Mouse (Mus musculus) right cerebral cortex, postnatal 36 days (tissue): ENCODE measurements around the gene Hdac7.
"Not testable (repeated sequence)": the region's sequence is repeated elsewhere in the genome, so short reads cannot be mapped to it uniquely, and the experiment has no call there.

Source experiments
- DNase-seq, 2 experiments: peaks; one replicate each; pipeline ENCODE4 v3.0.0; 2022; ENCODE audit warnings: low spot score in 2 of 2, mixed read lengths in 1 of 2

The Hdac7 gene

DNA sequence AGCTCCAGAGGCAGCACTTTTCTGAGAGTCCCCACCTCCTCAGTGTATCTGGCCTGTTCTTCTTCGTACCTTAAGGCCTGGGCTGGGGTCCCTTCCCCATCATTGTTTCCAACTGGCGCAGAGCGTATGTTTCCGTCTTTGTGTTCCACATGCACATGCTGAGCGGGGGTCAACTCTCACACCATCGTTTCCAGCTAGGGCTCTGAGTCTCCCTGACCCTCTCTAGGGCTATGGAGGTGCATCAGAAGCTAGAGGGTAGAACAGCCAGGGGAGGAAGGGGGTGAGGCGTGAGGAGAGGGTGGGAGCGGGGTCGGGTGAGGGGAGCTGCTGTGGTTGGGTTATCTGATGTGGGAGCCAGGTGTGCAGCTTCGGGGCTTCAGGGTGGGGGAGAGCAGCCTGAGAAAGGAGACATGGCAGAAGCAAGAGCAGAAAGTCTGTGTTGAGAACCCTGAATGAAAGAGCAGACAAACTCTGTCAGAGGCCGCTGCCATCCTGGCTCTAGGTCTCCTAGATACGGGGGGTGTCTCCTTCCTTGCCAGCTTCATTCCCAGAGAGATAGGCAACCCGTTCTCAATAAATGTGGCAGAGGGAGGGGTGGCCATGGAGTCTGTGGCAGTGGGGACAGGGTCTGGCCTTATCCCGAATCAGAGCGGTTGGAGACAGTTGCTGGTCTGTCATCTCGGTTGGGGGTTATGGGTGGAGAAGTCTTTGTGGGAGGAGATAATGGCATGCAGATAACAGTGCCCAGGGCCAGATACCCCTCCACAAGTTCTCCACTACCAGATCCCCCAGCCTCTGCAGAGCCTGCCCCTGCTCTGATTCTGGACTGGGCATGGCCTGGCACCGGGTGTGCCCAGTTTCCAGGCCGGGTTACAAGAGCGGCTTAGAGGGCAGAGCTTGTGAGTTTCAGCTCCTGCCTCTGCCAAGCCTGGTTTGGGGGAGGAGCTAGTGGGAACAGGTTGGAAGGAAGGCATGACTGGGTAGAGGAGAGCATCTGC is at the start of gene Hdac7:
Gene Hdac7, minus strand, starts transcription at position 466 of the 998 bp plus-strand sequence.
- DNase-seq = no peak

DNA sequence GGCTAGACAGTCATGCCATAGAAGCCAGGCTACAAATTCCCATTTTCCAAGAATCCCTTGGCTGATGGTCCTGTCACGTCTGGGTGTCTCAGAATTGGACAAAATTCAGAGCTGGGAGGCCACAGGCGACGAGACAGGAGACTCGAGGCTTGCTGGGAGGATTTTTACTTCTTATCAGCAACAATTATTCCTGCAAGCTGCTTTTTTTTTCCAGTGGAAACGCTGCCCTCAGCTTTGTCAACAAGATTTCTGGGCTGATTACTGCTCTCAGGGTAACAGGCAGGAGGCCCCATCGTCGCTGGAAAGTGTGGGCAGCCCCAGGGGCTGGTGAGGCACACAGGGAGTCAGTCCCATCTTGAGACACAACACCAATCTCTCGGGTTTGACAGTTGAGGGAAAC is 48.2 kb upstream of the Hdac7 start:
- no peak for DNase-seq

DNA sequence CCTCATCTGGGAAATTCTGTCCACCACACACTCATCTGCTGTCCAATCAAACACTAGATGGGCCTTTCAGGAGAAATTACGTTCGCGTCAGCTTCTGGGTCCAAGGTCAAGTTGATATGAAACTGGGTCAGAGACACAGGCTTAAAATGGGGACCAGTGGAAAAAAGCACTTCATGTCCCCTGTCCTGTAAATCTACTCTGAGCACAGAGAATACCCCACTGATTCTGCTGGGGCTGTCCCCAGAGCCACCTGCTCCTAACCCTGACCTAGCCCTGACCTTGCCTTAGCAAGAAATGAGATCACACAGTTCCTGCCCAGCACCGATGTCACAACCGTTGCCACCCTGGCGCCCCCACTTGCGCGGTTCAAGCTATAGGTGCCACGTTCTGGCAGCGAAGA is 46.1 kb upstream of the Hdac7 start:
- no peak for DNase-seq

DNA sequence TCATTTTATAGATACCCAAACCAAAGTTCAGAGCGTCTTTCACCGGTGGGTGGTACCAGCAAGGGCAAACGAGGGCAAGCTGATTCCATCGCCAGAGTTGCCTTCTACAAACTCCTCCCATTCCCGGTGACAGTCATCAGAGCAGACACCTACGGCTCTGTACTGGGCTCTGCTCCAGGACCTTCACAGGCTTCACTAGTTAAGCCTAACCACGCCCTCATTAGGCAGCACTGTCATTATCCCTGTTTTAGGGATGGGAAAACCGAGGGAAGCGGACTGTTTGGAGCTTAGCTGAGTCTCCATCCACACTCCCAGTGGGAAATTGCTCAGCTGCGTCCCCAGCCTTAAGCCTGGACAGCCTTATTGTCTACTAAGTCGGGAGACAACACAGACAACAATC is 45.7 kb upstream of the Hdac7 start:
- DNase-seq = peak in 1 of 2 experiments; percentile 28

DNA sequence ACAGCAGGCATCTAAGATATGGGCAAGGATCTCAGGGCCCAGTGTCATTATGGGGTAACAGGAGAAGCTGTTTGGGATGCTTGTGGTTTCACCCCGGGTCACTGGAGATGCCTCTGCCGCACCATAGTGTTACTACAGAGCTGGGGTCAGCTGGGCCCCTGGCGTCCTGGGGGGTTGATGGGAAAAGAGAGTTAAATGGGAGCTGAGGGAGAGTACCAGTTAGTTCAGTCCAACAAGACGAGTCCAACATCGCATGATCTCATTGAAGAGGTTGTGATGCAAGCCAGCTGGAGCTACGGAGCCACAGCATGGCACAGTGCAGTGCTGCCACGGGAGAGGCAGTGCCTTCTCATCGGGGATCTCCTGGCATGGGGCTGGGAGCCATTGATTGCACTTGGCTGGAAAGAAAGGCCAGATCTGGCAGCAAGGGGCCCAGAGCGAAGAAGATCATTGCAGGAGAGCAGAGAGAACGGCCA is 43.3 kb upstream of the Hdac7 start:
- no peak for DNase-seq

DNA sequence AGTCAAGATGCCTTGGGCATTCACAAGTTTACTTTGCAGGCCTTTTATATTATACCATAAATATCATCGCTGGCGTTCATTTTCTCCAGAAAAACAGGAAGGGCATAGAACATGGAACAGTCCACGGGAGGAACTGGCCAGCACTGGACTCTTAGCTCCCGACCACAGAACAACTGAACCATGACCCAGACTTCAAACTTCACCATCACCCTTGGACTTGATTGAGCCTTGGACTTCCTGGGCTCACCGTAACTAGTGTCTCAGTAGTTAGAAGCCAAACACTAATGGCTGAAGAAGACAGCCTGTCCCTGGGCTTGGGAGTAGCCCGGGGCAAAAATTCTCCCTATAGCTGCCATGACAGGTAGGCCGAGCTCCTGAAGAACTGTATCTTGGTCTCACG is 37.1 kb upstream of the Hdac7 start:
- no peak for DNase-seq

DNA sequence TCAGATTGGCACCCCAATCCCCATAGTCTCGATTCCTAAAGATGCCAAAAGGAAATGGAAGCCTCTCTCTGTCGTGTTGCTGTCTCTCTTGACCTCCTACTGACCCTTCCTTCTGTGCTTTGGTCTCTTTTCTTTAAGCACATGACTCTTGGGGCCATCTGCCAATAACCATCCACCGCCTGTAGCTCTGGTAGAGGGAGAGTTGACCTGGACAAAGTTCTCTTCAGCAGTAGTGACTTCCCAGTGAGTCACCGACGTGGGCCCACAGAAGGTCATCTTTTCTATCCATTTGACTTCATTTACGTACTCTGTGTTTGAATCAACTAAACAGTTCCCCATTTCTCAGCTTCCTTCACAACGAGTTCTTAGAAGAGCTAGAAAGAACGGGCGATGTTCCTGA is 36.1 kb upstream of the Hdac7 start:
- DNase-seq = no peak

DNA sequence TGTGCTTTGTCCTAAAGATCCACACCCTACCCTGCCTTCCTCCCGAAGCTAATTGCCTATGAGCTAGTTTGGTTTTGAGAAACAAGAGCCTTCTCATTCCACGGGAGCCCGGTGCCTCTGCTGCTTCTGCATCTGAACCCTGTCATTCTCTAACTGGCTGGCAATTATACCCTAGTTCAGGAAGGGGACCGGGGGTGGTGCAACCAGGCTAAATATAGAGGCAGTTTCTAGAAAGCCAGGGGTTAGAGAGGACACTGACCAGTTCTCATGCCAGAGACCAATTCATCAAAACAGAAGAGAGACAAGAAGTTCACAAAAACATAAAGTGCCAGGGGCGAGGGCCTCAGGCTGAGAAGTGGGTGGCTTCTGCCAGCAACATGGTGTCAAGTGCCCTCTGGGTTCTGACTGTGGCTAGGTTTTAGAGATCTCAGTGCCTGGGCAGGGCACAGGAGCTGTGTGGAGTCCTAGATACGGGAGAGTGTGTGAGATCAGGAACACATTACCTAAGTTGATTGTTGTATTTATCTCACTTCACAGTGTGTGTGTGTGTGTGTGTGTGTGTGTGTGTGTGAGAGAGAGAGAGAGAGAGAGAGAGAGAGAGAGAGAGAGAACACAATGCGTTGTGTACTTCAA is 34.5 kb upstream of the Hdac7 start:
- no peak for DNase-seq

DNA sequence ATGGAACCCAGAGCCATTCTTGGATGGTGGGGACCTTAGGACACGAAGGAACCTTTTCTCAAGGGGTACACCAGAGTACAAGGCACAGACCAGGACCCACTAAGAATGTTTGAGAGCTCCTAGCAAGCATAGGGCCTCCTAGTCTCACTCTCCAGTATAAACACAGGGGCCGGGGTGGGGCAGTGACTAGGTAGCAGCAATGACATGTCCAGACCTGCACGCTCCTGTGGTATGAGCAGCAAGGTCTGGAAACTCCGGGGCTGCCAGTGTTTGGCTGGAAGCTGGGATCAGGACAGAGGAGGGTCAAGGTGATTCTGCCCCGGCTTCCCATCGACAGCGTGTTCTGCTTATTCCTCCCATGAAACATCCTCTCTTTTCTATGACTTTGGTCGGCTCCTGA is 31.5 kb upstream of the Hdac7 start:
- DNase-seq = no peak

DNA sequence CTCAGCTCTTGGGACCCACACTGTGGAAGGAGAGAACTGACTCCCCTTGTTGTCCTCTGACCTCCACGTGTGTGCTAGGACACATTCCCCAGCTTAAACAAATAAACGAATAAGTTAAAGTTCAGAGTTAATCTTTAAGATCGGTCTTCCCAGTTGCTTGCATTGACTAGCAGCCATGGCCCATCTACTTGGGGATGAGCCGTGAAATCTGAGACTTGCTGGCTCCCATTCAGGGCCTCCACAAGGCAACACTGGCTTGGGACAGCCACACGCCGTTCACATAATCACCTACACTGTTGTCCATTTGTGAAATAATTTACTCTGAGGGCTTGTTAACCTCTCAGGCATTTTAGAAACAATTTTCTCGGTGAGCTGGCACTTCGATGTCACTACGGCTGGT is 29.4 kb upstream of the Hdac7 start:
- no peak for DNase-seq

DNA sequence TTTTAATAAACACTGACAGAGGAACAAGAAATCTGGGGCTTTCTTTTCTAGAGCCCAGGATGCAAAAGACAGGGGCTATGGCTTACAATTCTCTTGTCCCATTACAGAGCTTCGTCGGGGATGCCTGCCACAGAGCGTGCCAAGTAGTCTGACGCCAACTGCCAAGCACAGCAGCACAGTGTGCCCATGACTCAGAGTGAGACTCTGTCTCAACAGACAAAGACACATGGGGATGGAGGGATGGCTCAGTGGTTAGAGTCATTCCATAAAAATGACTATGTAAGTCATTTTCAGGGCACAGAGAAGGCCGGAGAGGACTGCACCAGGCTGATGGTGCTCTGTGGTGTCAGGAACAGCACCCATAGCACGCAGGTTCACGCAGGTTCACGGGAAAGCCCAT is 27.9 kb upstream of the Hdac7 start:
- DNase-seq = no peak

DNA sequence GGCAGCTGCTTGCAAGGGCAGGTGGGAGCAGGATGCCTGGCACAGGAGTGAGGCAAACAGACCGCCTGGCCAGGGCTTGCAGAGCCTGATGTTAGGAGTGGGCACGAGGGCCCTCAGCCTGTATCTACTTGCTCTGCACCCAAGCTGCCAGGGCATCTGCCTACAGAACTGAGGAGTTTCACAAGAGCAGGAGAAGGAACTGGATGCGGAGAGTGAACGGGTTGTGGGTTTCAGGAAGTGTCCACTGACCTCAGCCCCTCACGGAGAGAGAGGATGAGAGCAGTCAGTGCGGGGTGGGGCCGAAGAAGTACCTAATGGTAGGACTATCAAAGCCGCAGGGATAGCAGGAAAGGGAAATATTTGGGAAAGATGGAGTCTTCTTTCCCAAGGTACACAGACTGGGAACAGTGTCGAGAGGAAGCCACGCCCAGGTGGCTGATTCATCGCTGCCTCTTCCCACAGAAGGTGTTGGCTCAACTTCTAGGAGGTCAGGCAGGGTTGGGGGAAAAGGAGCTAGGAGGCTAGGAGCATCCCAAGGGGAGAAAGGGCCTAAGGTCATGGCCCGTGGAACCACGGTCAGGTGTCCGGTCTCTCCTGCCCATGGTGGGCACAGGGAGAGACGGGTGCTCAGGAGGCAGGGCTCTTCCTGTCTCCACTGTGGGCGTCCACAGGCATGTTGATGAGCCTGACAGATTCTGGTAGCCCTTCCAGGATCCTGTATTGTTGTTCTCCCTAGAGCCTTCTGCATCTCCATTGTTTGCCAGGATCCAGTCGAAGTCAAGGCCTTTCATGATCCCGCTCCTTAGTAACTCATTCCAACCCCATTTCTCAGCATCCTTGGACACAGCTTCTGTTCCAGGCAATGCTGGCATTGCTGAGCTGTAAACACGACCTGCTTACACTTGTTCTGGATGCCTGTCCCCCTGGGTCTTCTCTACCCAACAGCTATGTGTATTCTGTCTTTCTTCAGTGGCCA is 27.0 kb upstream of the Hdac7 start:
- no peak for DNase-seq

DNA sequence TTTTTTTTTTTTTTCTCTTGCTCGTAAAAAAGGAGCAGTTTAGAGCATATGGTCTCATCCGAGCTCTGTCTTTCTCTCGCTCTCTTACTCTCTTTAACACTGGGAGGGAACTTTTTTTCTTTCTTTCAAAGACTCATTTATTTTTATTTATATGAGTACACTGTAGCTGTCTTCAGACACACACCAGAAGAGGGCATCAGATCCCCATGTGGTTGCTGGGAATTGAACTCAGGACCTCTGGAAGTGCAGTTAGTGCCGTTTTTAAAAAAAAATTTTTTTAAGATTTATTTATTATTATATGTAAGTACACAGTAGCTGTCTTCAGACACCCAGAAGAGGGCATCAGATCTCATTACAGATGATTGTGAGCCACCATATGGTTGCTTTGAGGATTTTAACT is 25.8 kb upstream of the Hdac7 start:
- DNase-seq = not testable (repeated sequence)

DNA sequence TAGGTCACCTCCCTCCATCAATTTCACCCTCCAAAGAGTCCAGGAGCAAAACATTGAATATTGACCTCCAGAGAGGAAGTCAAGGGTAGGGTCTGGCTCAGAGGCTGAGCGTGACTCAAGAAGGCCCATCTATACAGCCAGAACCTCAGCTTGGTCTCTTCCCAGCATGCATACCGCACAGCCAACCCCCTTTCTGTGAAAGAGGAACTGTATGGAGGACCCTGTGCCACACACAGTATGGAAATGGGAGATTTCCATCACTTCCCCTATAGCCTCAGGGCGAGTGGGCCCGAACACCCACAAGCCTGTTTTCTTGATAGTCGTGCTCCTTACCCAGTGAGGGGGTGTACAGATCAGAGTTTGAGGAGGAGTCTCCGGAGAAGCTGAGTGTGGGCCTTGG is 24.7 kb upstream of the Hdac7 start:
- no peak for DNase-seq

DNA sequence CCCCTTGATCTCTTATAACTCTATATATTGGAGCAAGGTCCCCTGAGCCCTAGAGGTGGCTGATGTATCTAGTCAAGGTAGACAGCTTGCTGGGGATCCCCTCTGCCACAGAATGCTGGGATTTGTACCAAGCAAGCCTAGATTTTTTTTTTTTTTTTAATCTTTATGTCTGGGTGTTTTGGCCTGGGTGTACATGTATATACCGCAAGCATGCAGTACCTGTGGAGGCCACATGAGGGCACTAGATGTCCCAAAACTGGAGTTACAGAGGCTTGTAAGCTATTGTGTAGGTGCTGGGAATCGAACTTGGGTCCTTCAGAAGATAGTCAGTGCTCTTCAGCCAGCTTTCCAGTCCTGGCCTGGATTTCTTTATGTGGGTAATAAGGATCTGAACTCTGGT is 21.7 kb upstream of the Hdac7 start:
- no peak for DNase-seq

DNA sequence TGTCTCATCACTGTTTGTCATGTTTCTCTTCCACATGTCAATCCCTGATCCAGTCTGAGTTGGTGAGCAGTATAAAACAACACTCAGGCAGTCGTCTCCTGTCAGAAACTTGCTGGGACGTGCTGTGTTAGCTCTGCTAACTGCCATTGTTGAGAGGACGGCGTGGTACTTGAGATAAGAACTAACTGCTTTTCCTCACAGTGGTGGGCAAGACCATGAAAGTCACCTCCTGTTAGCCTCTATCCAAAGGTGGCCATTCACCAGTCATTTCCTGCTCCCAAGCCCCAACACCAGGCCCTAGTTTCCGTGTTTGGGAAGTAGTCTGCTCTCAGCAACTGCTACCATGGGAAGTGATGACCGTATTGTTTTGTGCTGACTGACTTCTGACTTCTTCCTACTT is 20.9 kb upstream of the Hdac7 start:
- DNase-seq = no peak

DNA sequence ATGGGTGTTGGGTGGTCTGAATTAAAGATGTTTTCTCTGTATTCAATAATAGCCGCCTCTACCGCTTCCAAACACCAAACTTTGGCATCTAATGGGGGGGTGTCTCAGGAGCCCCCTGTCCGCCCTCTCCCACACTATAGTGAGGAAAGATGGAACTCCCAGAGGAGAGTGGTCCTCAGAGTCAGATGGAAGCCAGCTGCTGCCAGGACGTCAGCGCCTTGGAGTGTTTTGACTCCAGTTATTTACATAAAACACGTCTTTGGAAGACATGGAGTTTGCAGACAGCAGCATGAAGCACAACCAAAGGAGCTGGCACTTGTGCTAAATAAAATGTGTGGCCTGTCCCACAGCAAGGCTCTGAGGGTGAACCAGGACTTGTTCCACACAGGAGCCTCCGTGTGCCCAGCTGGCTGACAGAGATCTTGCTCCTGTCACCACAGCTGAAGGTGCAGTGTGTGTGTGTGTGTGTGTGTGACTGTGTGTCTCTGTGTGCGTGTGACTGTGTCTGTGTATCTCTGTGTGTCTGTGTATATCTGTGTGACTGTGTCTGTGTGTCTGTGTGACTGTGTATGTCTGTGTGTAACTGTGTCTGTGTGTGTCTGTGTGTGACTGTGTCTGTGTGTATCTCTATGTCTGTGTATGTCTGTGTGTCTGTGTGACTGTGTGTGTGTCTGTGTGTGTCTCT is 20.2 kb upstream of the Hdac7 start:
- DNase-seq = no peak

DNA sequence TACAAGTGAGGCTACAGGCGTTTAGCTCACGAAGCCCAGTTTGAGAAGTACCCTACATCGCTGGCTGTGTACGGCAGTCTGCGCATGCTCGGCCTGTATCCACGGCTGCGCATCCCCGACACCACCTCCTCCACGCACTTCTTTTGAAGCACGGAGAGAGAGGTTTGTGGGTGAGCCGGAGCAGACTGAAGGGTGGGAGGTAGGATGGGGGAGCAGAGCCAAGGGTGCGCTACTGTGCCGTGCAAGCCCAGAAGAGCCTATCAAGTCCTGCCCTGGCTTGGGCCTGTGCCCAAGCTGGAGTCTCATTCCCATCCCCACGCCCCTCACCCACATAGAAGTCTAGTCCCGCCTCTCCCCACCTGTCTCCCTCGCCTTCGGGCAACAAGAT is 19.2 kb upstream of the Hdac7 start:
- DNase-seq = peak; percentile 66 to 79

DNA sequence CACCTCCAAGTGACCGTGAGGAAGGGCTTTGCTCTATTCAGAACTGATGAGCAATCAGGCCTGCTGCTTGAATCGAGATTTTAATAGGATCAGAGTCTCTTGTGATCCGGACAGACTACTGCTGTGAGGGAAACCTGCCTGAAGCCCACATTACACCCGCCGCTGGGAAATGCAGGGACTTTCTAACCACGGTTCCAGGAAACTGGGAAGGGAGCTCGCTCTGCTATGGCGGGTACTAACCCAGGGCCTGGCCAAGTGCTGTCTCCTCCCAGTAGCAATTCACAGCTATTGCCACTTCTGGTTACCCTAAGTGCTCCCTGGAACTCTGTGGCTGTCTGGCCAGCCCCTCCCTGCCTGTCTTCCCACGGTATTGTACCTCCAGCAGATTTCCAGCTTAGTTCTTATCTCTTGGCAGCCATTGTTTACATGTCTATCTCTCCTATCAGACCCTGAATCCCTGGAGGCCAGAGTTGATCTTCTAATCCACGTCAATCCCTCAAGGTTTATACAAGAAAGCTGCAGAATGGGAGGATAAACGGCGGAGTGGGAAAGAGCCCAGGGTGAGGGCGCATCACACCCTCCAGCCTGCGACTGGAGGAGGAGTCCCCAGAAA is 18.7 kb upstream of the Hdac7 start:
- DNase-seq = no peak

DNA sequence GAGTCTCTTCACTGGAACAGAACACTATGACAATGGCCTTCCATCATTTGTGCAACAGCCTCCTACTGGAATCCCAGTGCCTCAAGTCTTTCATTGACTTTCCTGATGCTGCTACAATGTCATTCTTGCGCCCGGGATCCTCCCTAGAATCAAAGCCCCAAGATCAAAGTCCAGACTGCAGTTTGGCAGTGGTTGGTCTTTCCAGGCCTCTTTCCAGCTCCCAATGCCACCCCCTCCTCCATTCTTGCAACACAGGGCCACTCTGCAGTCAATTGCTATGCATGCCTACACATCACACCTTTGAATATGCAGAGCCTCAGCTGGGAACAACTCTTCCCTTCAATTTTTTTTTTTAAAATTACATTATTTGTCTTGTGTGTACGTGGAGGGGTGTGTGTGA is 16.1 kb upstream of the Hdac7 start:
- no peak for DNase-seq

DNA sequence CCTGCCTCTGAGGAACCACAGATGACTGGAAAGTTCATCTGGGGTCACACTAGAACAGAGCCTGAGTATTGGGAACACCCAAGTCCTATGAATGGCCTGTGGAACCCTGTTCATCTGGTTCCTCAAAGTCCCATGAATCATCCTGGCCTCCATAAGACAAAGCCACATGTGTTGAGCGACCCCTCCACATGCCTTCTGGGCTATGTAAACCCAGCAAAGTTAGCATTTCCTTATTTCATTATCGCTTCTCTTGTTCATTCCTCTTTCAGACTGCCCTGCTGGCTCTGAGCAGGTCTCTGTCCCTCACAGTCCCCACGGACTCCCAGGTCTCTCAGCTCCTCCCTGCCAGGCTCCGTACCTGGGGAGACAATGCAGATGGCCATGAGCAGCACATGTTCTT is 14.1 kb upstream of the Hdac7 start:
- no peak for DNase-seq
